Mouse (Mus musculus) liver, embryonic 14.5 days (tissue): ENCODE measurements around the gene Idh2.

Source experiments
- CTCF ChIP-seq: IDR thresholded peaks from 2 replicates; pipeline ENCODE4 v1.5.1; 2016; ENCODE audit warnings: antibody characterized with exemption, low read depth, control low read depth
- EP300 ChIP-seq: IDR thresholded peaks from 2 replicates; pipeline ENCODE4 v1.6.1; 2016; ENCODE audit warnings: antibody characterized with exemption, low read depth

GRCm38 (mm10) chr7:80059064-80059838, 55.9 kb downstream of the Idh2 start:
- no peak for TF ChIP-seq CTCF
- no peak for TF ChIP-seq EP300
